Mouse (Mus musculus): Measurements from ENCODE around the gene Rbfox3.
A peak's percentile ranks its signal among the peaks of the same experiment; 100 is the strongest.
"Not testable (repeated sequence)": the region's sequence is repeated elsewhere in the genome, so short reads cannot be mapped to it uniquely, and the experiment has no call there.

Rbfox3 gene

DNA sequence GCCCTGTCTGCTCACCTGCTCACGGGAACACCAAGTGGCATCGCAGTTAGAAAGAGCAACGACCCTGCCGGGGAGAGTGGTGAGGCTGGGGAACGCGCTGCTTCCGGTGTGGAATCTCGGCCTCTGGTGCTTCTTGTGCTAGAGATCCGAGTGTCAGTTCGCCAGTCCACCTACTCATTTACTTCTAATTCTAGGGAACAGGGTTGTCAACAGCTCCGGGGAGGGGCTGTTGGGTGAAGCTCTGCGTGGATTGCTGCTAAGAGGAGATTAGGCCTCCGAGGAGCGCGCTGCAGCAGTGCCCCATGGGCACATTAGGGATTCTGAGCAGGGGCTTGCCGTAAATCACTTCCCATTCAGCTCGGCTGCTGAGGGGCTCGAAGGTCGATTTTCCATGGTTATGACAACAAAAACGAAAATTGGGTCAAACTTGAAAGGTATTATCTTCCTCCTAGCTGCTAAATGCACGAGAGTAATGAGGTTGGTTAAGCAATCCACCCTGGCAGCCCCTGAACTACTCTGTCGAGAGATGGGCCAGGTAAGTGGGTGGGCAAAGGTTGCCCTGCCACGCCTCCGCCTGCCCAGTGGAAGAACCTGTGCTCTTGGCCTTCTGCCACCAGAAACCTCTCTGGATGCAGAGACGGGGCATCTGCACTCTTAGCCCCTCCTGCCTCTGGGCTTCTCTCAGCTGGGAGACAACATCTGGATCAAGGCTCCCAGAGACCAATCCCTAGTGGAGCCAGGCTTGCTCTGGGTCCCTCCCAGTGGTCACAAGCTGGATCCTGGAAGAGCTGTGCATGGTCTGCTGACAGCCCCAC lies 85.9 kb downstream of the Rbfox3 start:
- no peak for DNase-seq (ENCODE audit: inconsistent age in 2 of 2, low spot score in 1 of 2)

DNA sequence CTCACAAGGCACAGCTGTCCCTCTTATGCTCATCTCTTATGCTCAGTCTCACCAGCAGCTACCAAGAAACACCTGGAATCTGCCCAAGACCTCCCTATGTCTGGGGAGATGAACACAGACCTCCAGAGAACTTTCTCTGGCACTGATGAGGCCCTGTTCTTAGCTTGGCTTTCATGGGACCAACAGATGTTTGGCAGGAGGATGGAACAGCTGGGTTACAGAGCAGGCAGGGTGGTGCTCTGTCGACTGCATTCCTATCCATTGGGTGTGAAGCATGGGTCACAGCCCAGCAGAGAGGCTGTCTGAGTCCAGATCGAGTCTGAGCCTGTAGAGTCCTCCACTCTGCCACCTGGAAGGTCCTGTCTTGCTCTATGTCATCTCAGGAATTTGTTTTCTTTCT lies 90.0 kb downstream of the Rbfox3 start:
- DNase-seq (ENCODE audit: inconsistent age in 2 of 2, low spot score in 1 of 2): no peak

DNA sequence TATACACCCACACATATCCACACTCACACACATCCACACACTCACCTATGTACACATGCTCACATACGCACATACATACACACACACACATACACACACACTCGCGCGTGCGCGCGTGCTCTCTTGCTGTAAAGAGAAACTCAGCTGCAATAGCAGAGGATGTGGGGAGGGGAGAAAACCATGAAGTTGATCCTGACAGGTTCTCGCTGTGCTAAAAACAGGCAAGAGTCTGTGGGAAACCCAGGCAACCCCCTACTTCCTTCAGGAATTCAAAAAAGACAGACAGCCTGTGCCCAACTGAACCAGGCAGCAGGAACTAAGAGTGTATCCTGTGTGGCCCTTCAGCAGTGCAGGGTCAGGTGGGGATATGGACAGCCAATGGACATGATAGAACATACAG lies 92.9 kb downstream of the Rbfox3 start:
- no peak for DNase-seq (ENCODE audit: inconsistent age in 2 of 2, low spot score in 1 of 2)

DNA sequence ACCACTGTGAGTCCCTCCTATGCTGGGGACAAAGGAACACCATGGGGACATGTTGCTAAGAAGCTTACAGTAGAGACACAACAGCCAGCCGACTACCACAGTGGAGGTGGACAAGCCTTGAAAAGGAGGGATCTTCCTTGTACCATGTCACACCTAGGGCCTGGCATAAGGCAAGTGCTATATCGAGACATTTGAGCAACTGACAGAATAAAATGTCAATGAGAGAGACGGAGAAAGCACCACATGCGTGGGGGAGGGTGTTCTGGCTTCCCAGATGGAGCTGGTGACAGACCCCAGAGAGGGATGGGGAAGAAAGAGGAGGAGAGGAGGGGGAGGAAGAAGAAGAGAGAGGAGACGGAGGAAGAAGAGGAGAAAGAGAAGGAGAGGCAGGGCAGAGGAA lies 96.3 kb downstream of the Rbfox3 start:
- DNase-seq (ENCODE audit: inconsistent age in 2 of 2, low spot score in 1 of 2): no peak

DNA sequence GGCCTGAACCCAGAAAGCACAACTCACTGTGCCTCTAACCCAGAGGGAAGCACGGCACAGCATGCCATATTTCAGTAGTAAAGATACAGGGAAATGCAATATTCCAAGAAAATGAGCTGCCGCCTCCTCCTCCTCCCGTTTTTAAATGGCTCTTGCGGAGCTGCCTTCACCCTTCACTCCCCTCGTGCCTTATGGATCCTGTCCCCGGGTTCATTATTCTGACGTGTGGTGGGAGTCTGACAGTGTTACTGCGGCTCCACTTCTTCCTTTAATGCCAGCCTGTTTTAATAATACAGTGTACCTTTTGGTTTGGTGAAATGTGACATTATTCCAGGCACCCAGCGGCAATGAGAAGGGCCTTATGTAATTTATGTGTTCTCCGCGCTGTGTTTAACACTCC lies 97.5 kb downstream of the Rbfox3 start:
- DNase-seq (ENCODE audit: inconsistent age in 2 of 2, low spot score in 1 of 2): no peak

DNA sequence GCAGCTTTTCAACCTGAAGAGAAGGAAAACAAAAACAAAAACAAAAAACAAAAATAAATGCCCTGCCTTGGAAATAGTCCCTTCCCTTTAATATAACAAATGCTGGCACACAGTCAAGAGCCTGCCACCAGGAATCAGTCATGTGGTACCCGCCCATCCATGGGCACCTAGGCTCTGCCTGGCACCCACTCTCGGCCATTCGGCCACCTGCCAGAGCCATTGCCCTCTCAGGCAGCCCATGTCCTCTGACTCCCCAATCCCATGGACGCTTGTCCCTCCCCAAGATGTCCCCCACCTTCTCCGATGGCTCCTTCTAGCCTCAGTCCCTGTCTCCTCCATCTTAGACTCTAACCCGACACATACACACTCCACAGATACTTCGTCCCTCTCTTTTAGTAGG lies 100.0 kb downstream of the Rbfox3 start:
- DNase-seq (ENCODE audit: inconsistent age in 2 of 2, low spot score in 1 of 2): no peak

DNA sequence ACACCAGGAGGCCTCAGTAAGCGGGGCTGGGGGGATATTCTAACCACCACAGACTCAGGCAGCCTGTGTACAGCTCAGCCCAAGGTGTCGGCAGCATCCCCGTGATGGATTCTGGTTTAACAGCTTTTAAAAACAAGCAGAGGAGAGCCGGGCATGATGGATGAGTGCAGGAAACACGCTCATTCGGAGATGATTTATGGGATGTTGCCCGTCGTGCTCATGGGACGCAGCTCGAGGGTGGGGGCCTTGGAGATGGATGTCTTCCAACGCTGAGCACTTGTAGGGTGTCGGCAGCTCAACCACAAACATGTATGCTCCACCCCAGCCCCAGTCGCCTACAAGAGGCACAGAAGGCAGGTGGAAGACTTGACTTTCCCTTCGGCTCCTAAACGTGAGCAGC lies 103.9 kb downstream of the Rbfox3 start:
- no peak for DNase-seq (ENCODE audit: inconsistent age in 2 of 2, low spot score in 1 of 2)

DNA sequence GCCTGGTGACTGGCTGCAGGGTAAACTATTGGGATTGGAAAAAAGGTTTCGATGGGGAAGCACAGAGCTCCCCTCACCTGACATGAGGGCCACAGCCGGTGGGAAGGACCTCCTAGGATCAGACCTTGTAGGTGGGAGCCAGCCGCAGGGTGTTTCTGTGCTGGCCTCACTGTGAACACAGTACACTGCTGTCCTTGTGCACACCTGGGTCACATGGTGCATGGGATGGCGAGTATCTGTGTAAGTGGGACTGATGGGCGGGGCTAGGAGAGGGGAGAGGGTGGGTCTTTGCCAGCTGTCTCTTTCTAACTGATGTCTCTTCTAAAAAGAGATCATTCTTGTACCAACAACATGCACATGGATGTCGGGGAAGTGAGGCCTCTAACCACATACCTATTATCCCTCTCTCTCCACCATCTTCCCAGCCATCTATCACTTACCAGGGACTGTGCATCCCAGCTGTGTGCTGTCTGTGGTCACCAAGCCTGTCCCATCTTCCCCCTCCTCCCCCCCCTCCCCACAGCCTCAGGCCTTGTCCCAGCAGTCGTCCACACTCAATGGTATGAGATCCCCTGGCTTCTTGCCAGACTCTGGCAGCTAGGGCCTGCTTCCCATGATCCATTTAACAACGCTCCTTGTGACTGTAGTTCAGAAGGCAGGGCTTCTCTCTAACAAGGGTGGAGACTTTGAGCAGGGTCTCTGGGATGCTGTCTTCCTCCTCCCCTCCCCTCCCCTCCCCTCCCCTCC lies 116.4 kb downstream of the Rbfox3 start:
- DNase-seq (ENCODE audit: inconsistent age in 2 of 2, low spot score in 1 of 2): no peak

DNA sequence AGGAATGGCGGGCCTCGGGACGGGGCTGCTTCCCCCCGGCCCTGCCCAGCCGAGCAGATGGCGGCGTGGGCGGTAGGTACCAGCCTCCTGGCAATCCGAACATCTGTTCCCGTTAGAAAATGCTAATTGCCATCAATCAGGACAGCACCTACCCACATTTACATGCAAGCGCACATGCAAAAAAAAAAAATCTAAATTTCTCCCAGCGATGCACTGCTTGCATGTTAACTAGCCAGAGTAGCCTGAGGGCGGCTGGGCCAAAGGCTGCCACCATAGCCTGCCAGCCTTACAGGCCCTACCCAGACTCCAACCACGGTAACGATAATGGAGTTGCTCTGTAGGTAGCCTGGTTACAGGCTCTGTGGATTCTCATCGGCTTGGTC lies 117.8 kb downstream of the Rbfox3 start:
- DNase-seq (ENCODE audit: inconsistent age in 2 of 2, low spot score in 1 of 2): no peak

DNA sequence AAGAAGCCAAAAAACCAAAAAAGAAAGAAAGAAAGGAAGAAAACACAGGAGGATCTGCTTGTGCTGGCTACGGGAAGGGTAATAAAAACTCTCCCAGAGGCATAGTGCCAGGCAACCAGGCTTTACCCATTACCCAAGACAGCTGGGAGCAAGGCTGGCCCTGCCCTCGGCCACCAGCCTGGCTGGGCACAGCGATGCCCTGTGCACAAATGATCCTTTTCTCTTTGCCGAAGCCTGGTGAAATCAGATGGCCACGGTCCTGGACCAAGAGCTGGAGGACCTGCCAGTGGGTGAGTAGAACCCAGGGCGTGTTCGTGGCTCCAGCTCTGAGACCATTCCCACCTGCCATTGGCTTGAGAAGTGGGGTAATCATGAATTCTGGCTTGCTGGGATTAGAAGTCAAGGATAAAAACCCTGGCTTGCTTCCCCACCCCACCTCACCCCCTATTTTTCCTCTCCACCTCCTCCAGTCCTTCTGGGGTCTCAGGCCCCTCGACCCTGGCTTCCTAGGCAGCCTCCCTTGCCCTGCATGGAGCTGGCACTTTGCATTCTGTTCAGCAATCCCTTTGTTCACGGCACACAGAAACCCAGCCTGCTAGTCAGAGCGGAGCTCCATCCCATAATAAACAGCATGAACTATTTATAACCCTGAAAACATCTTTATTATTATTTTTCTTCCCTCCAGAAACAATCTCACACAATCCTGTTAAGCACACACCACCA lies 118.3 kb downstream of the Rbfox3 start:
- DNase-seq (ENCODE audit: inconsistent age in 2 of 2, low spot score in 1 of 2): no peak

DNA sequence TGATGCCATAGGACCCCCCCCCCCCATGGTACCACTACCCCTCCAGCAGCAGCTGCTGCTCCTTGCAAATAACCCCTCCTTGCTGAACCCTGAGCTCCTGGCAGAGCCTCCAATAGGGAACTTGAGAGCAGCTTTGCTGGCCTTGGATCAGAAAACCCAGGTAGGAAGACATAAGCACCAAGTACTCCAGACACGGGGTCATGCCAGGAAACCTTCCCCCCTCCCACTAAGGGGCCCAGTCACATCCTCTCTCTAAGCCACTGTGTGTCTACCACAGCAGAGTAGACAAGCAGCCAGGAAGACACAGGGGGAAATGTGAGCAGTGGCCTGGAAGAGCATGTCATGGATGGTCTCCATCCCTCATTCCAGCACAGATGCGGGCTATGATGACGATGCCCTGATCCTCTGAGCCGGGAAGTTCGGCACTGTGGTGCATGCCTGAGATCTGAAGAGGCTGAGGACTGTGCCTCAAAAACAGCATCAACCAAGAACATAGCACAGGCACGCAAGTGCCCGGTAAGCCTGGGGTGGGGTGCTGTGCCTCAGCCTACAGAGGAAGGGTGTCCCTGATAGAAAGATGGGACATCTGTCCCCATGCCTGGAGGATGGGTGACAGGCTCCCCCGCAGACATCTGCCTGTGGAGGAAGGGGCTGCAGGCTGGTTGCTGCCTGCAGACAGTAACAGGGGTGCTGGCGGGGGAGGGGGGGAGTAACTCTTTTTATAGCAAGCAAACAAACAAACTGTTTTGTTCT lies 119.1 kb downstream of the Rbfox3 start:
- DNase-seq (ENCODE audit: inconsistent age in 2 of 2, low spot score in 1 of 2): no peak

DNA sequence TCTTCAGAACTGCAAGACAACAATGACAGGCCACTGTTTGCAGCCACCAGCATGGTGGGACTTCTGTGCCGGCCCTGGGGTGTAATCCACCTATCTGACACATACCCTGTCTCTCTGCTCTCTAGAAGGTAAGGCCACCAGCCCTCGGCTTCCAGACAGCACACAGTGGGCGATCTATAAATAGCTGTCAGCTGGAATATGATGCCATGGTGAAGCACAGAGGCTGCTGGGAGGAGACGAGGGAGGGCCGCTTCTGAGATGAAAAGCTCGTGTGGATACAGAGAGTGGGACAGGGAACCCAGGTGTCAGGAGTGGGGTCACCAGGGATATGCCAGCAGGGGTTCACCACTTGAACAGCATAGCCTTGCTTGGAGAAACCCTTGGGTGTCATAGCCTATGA lies 120.0 kb downstream of the Rbfox3 start:
- DNase-seq (ENCODE audit: inconsistent age in 2 of 2, low spot score in 1 of 2): no peak

DNA sequence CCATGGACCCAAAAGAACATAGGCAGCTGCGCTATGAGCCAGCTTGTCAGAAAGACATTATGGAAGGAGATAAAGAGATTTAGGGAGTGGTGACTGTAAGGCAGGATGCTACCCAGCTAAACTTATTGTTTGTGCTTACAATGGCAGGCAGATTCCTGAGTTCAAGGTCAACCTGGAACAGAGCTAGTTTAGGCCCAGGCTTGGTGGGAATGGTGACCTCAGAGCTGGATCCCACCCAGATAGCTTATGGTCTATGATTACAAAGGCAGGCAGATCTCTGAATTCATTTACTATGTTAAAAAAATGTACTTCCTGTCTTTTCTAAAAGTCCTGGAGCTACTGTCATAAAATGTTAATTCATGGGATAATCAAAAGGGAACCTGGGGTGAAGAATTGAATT lies 123.3 kb downstream of the Rbfox3 start:
- no peak for DNase-seq (ENCODE audit: inconsistent age in 2 of 2, low spot score in 1 of 2)

DNA sequence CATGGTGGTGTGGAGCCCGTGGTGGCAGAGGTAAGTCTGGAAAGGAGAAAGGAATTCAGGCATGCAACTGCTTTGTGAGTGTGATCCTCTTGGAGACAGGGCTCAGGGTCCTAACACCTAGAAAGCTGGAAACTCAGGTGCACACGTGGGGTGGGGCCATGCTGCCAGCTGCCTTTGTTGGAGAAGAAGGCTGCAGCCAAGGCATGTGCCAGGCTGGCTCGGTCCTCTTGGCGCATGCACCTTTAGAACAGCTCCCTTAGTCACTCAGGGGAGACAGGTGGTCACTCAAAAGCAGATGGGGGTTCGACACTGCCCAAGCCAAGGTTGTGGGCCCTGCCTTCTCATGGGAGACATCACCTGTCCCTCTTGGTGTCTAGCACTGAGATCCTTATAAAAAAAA lies 128.7 kb downstream of the Rbfox3 start:
- DNase-seq (ENCODE audit: inconsistent age in 2 of 2, low spot score in 1 of 2): no peak

DNA sequence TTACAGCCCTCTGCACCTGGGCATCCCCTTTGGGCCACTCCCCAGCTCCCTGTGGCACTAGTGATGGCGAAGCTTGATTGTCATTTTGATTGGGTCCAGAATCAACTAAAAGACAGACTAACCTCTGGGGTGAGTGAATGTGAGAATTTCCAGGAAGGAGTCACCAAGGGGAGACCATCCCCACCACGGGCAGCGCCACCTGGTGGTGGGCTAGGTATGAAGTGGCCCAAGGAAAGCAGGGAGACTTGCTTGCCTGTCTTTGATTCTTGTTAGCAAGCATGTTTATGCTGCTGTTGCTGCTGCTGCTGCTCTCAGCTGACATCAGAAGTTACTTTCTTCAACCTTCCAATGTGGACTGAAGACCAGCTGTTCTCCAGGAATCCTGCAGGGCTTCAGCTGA lies 135.6 kb downstream of the Rbfox3 start:
- DNase-seq (ENCODE audit: inconsistent age in 2 of 2, low spot score in 1 of 2): peak in 1 of 2 experiments; percentile 52

DNA sequence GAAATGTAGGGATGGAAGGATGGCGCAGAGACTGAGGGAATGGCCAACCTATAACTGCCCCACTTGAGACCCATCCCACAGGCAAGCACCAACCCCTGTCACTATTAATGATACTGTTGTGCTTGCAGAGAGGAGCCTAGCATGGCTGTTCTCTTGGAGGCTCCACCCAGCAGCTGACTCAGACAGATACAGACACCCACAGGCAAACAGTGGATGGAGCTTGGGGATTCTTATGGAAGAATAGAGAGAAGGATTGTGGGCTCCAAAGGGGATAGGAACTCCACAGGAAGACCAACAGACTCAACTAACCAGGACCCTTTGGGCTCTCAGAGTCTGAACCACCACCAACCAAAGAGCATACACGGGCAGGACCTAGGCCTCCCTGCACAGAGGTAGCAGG lies 136.6 kb downstream of the Rbfox3 start:
- not testable (repeated sequence) for DNase-seq (ENCODE audit: inconsistent age in 2 of 2, low spot score in 1 of 2)

DNA sequence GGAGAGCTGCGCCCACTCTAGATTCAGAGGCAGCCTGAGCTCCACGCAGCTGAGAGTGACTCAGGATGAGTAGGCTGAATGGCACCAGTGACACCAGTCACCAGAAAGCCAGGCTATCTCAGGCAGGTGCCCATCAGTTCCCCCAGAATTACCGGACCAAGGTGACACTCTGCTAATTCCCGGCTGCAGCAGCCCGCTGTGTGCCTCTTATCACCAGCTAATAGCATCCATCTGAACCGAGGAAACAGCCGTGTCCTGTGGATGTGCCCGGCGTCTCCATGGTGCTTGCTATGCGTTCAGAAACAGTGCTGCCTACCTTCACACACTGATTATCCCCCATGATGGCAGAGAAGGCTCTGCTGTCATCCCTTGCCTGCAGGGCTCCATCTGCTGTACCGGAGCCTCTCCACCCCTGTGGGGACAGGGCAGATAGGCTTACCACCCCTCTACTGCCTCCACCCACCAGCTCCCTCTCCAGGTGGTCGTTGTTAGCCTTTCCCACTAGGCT lies 138.3 kb downstream of the Rbfox3 start:
- no peak for DNase-seq (ENCODE audit: inconsistent age in 2 of 2, low spot score in 1 of 2)

DNA sequence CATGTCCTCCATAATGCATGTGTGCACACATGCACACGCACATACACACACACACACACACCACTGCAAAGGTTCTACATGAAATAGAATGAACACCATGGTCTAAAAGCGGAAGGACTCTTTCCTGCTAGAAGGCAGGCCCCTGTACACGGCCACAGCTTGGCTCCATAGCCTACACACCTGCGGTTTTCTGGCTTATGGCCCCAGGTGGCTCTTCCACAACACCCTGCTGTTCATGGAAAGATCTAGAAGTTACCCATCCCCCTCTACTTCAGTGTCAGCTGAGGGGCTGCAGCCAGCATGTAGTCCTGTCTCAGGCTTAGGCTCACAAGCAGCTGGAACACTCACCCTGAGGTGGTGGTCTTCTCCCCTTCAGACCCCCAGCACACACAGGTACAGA lies 140.0 kb downstream of the Rbfox3 start:
- DNase-seq (ENCODE audit: inconsistent age in 2 of 2, low spot score in 1 of 2): no peak

DNA sequence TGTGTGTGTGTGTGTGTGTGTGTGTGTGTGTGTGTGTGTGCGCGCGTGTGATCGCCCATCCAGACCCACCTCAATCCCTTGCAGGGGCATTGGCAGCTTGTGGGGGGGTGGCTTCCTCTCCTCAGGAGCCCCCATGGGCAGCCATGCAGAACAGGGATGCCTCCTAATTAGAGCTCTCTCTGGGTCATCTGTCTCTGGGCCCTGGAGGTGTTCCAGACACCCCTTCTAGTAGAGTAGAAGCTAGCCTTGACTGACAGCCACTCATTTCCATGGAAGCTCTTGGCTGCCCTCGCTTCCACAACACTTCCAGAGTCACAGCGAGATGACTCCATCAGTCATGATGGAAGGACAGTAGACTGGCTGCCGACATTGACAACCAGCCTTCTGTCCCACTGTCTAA lies 140.6 kb downstream of the Rbfox3 start:
- DNase-seq (ENCODE audit: inconsistent age in 2 of 2, low spot score in 1 of 2): no peak

DNA sequence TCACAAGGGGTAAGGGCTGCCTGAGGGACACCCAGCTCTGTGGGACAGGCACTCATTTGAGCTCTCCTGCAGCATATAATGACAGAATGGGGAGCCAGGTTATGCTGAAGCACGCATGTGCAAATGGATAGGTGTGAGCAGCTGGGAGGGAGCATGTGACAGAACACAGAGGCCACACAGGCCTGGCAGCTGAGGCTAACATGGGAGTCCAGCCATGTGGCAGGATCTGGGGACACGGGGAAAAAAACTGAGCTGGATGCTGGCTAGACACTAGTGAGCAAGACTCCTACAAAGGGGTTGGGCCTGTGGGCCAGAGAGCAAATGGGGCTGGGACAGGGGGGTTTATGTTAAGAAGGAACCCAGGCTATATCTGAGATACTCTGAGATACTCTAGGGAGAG lies 141.9 kb downstream of the Rbfox3 start:
- DNase-seq (ENCODE audit: inconsistent age in 2 of 2, low spot score in 1 of 2): no peak

DNA sequence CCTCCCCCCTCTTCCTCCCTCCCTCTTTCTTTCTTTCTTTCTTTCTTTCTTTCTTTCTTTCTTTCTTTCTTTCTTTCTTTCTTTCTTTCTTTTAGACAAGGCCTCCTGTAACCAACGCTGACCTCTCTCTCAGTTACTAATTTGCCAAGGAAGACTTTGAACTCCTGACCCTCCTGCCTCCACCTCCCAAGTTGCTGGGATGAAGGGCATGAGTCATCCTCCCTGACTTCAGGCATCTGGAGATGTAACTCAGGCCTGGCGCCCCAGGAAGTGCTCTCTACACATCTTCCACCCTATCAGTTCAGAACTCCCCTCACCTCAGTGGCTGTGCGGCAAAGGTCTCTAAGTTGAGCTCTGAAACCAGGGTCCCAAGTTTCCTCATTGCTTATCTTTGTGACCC lies 143.0 kb downstream of the Rbfox3 start:
- no peak for DNase-seq (ENCODE audit: inconsistent age in 2 of 2, low spot score in 1 of 2)

Measured in adrenal gland, adult (tissue).